Comparison of ENCODE assay signal across 7 mouse cellular contexts in the genomic region with DNA sequence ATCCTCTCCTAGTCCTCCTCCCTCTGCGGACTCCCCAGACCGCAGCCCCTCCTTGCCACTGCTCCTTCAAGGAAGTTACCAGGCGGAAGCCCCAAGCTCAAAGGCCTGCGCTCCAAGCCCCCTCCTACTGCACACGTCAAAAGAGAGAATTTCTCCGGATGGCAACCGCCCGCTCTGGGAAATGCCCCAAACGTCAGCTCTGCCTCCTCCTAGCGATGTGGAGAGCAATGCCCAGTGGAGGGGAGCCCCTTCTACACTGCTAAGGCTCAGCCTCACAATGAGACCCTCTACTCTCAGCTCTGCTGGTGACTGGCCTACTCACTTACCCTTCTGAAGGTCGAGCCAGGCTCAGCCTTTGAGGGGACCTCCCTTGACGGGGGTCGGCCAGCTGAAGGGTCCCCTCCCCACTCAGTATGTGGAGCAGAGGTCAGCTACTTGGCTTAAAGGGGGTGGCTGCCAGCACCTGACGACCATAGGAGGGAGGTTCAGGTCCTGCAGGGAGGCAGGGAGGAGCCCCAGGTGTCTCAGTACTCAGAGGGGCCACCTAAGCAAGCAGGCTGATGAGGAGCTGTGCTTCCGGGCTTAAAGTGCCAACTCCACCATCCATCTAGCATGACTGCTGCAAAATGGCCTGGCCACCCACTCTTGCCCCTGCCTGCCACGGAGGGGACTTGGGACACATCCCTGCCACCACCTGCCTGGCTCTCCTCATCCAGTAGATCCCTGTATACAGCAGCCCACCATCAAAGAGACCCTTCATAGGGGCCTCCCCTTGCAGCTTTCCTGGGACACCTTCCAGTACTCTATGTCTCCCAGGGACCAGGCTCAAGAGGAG.
DNase-seq lines count a peak whose midpoint lies in the region; ATAC-seq and TF ChIP-seq lines count a peak whose summit lies in the region.

No protein-coding gene starts in this region.

- peaks cover 4% of the 10 kb centered on the region; the same call in 1 of the 2 replicates for H3K27me3 ChIP-seq in hindbrain, embryonic 11.5 days (ENCODE audit: control insufficient read depth, insufficient read depth, low read length)
- H3K27me3 ChIP-seq in midbrain, embryonic 11.5 days (ENCODE audit: control insufficient read depth, insufficient read depth, low read length): peaks cover 22% of the 10 kb centered on the region

- H3K36me3 ChIP-seq in ES-E14 (ENCODE audit: control insufficient read depth, insufficient read depth, low read length, poor library complexity, severe bottlenecking): no peaks in the 10 kb centered on the region
- no peaks in the 10 kb centered on the region for H3K36me3 ChIP-seq in hindbrain, embryonic 11.5 days (ENCODE audit: control insufficient read depth, insufficient read depth, low read length)
- no peaks in the 10 kb centered on the region for H3K36me3 ChIP-seq in midbrain, embryonic 11.5 days (ENCODE audit: control insufficient read depth, insufficient read depth, low read length)

- no peaks in the 10 kb centered on the region for H3K9me3 ChIP-seq in ES-E14 (ENCODE audit: control insufficient read depth, insufficient read depth, low read depth, low read length)
- no peaks in the 10 kb centered on the region for H3K9me3 ChIP-seq in hindbrain, embryonic 11.5 days (ENCODE audit: control insufficient read depth, low read length)
- H3K9me3 ChIP-seq in midbrain, embryonic 11.5 days (ENCODE audit: control insufficient read depth, low read length): no peaks in the 10 kb centered on the region

- H3K4me2 ChIP-seq in hindbrain, embryonic 11.5 days (replicated peaks; ENCODE audit: low read depth, low read length): peak overlapping the region; percentile 82
- peak overlapping the region; percentile 61 for H3K4me2 ChIP-seq in midbrain, embryonic 11.5 days

- 0 out of 2 replicates have a peak overlapping the region, but pooled peaks have one; percentile 48 for H3K9ac ChIP-seq in ES-E14 (ENCODE audit: insufficient read depth, low read depth, low read length, poor library complexity, severe bottlenecking)
- peak overlapping the region; percentile 70 for H3K9ac ChIP-seq in hindbrain, embryonic 11.5 days (ENCODE audit: low read depth, low read length)
- peak overlapping the region; percentile 70 for H3K9ac ChIP-seq in midbrain, embryonic 11.5 days (ENCODE audit: low read length)

- peak overlapping the region; percentile 72 to 92 for H3K4me3 ChIP-seq in ES-E14 (ENCODE audit: insufficient read depth in 1 of 2, low read depth in 1 of 2, low read length in 2 of 2, poor library complexity in 1 of 2, severe bottlenecking in 1 of 2)
- peak overlapping the region; percentile 46 for H3K4me3 ChIP-seq in hindbrain, embryonic 11.5 days (ENCODE audit: low read depth, low read length)
- peak overlapping the region; percentile 41 for H3K4me3 ChIP-seq in midbrain, embryonic 11.5 days (ENCODE audit: low read depth, low read length)

- DNase-seq in ES-E14 (ENCODE audit: low read depth, low spot score): no peak
- peak; percentile 48 for DNase-seq in cerebellum, adult 11 months
- DNase-seq in hindbrain, embryonic 11.5 days (ENCODE audit: low spot score): peak; percentile 13
- peak; percentile 89 for DNase-seq in midbrain, embryonic 11.5 days (ENCODE audit: low spot score, missing footprints)
- no peak for DNase-seq in yolk sac, embryonic 10.5 days (ENCODE audit: low spot score)
- DNase-seq in urinary bladder, postnatal 10 days (ENCODE audit: low spot score): no peak
- DNase-seq in urinary bladder, postnatal 25 days (ENCODE audit: low spot score): no peak

- H3K27ac ChIP-seq in ES-E14 (ENCODE audit: insufficient read depth, low read depth, low read length, poor library complexity, severe bottlenecking): no peak overlapping the region
- peak overlapping the region; percentile 48 for H3K27ac ChIP-seq in hindbrain, embryonic 11.5 days (ENCODE audit: low read depth, low read length)
- no peak overlapping the region for H3K27ac ChIP-seq in midbrain, embryonic 11.5 days (ENCODE audit: low read depth, low read length)

- 18% methylated on average over 16 of the region's 16 CpGs for WGBS in hindbrain, embryonic 11.5 days
- 8% methylated on average over 16 of the region's 16 CpGs for WGBS in midbrain, embryonic 11.5 days

- 0 out of 2 replicates have a peak, but pooled peaks have one; percentile 18 for ATAC-seq in hindbrain, embryonic 11.5 days (ENCODE audit: low FRiP score)
- ATAC-seq in midbrain, embryonic 11.5 days (ENCODE audit: low FRiP score): peak; percentile 13

- H3K4me1 ChIP-seq in ES-E14 (ENCODE audit: control insufficient read depth in 2 of 2, insufficient read depth in 2 of 2, low read length in 2 of 2, poor library complexity in 1 of 2): peaks cover 0 to 22% of the 10 kb centered on the region in 2 experiments; a peak in 1 of 4 replicates
- H3K4me1 ChIP-seq in hindbrain, embryonic 11.5 days (replicated peaks; ENCODE audit: control insufficient read depth, insufficient read depth, low read length): peaks cover 8% of the 10 kb centered on the region
- H3K4me1 ChIP-seq in midbrain, embryonic 11.5 days (ENCODE audit: control insufficient read depth, insufficient read depth, low read length): peaks cover 7% of the 10 kb centered on the region

- in situ Hi-C loops in ES-E14 (cut with MboI; ENCODE audit: low sequenced_read_pairs in 2 of 2, unreplicated experiment in 2 of 2): no loop called here

TF ChIP-seq in ES-E14, 5 proteins besides CTCF, POLR2A, EP300 and RAD21:
- TF ChIP-seq HCFC1 (IDR thresholded peaks at IDR 0.05; ENCODE audit: borderline replicate concordance, insufficient read depth, low read length) (no peak), CHD2 (IDR thresholded peaks at IDR 0.05; ENCODE audit: low read depth, low read length) (no peak), MAFK (IDR thresholded peaks at IDR 0.05; ENCODE audit: insufficient read depth, low read depth, low read length) (no peak), ZC3H11A (IDR thresholded peaks at IDR 0.05; ENCODE audit: borderline replicate concordance, low read depth, low read length) (no peak), ZNF384 (IDR thresholded peaks at IDR 0.05; ENCODE audit: low read depth, low read length) (no peak)

Comparison
In these comparisons a context has a peak if more than half of its experiments do, and no peak if none do; other contexts are left out.
1. DNase-seq: peak in cerebellum, adult 11 months (single experiment), hindbrain, embryonic 11.5 days (single experiment) and midbrain, embryonic 11.5 days (single experiment); none in ES-E14 (single experiment), yolk sac, embryonic 10.5 days (single experiment), urinary bladder, postnatal 10 days (single experiment) and urinary bladder, postnatal 25 days (single experiment).
2. Peak in every context shown above with its lines, with median percentiles within 50 percentile points of each other: H3K4me3 ChIP-seq and H3K9ac ChIP-seq.